Mouse (Mus musculus): ENCODE data around the gene Lrmda.

GRCm38 (mm10) chr14:22019949-22020845, 685 bp downstream of the Lrmda start:
- TF ChIP-seq POLR2A (IDR thresholded peaks at IDR 0.05; ENCODE audit: extremely low read depth, insufficient read depth, low read length) = no peak
- no peak for TF ChIP-seq CTCF (IDR thresholded peaks at IDR 0.05; ENCODE audit: extremely low read depth, insufficient read depth, low read length)
